Mouse (Mus musculus) CD8-positive naive resting alpha-beta T cell, adult 2 months (primary cell): ENCODE results near the gene Pcmt1.

Experiments used
- DNase-seq, 2 experiments: peaks; one replicate each; pipeline ENCODE4 v3.0.0; 2022; ENCODE audit warnings: low read depth in 2 of 2, low spot score in 2 of 2

Pcmt1 gene

DNA sequence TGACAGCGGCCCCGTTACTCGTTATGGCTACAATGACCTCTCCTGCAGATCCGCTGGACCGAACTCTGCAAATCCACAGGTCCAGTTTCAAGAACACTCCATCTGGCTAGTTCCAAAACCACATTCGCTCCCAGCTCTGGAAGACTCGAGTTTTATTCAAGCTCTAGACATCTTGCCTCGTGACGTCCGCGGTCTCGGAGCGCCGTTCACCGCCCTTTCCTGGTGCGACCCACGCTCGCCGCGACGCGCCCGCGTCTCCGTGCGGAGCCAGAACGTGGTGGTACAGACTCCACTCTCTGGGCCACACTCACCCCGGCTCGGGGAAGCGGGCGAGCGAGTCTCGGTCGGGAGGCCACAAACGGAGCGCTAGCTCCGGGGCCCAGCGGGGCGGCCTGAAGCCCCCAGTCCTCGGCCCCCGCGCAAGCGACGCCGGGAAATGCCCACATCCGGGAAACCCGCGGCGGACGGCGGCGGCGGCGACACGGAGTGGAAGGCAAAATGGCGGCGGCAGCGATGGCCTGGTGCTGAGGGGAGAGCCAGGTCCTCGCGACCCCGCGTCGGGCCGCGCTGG, at the start of gene Pcmt1, which contains the start of gene Lats1:
Pcmt1 (minus strand) TSS at position 406 of the 571 bp plus-strand sequence.
Lats1 (plus strand) TSS at position 484 of the 571 bp plus-strand sequence.
- peak; percentile 80 to 86 for DNase-seq

DNA sequence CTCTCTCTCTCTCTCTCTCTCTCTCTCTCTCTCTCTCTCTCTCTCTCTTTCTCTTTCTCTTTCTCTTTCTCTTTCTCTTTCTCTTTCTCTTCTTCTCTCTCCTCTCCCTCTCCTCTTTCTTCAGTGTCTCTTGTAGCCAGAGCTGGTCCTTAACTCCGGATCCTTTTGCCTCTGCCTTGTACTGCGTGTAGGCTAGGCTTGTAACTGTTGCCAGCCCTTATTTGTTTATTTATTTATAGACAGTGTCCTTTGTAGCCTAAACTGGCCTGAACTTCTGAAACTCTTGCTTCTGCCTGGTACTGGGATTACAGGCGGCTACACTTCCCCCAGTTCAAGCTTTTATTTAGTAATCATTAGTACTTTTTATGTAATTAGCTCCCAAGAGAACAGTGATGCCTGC, 46.1 kb upstream of the Pcmt1 start:
- DNase-seq = peak in 1 of 2 experiments; percentile 6

DNA sequence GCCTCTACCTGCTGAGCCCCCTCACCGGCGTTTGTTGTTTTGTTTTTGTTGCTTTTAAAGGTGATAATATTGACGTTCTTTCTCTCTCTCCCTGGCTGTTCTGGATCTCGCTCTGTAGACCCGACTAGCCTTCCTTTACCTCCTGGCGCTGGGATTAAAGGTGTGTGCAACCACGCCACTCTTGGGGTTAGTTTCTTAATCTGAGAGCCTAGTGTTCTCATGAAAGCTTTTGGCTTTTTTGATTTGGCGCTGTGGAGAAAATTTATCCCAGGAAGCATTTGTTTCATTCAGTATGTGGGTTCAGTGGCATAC, 45.5 kb upstream of the Pcmt1 start:
- no peak for DNase-seq

DNA sequence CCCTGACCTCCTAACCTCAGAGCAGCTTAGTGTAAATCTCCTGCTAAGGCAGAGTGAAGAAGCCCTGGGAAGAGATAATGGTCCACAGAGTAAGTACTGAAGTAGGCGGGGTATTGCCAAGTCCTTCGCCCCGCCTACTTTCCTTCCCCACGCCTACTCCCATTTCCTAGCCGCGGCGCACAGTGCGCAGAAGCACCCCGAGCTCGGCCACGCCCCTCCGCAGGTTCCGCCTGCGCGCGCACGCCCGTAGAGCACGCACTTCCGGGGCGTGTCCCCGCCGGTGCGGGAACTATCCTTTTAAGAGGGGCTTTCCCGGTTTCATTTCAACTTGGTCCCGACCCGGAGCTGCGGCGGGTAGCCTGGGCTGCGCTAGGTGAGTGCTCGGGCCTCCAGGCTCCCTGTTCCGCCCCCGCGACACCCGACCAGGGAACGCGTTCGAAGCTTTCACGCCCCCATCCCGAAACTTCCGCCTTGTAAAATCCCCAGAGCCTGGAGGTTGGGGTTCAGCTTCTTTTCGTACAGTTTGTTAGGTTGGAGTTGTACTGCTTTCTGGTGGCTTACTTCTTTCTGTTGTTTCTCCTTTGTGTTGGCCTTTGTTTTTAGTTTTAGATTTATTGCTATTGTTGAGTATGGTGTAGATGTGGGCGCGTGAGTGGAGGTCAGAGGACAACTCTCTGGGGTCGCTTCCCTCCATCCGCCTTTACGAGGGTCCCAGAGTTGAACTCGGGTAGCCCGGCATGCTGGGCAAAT, 45.0 kb upstream of the Pcmt1 start, which contains the start of gene Katna1:
Katna1 (plus strand) TSS at position 250 of the 750 bp plus-strand sequence.
- DNase-seq = peak; percentile 93 to 94

DNA sequence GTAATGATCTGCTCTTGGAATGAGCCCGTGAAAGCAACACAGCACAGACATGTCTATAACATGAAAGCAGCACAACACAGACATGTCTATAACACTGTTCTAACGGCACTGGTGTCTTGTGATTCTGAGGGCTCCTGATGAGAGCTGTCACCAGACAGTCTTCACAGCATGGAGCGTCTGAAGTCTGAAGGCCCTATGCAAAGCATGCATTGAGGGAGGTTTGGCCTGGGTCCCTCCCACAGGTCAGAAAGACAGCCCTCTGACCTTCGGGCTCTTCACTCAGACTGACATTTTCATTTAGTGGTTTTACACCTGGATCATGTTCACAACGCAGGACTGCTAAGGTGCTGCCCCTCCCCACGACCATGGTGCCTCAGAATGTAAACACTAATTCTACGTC, 34.1 kb upstream of the Pcmt1 start:
- DNase-seq = no peak

DNA sequence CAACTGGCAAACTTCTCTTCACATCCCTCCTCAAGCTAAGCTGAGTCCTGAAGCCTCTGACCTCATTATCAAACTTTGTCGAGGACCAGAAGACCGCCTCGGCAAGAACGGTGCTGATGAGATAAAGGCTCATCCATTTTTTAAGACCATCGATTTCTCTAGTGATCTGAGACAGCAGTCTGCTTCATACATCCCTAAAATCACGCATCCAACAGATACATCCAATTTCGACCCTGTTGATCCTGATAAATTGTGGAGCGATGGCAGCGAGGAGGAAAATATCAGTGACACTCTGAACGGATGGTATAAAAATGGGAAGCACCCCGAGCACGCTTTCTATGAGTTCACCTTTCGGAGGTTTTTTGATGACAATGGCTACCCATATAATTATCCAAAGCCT, 31.6 kb upstream of the Pcmt1 start:
- DNase-seq = no peak

DNA sequence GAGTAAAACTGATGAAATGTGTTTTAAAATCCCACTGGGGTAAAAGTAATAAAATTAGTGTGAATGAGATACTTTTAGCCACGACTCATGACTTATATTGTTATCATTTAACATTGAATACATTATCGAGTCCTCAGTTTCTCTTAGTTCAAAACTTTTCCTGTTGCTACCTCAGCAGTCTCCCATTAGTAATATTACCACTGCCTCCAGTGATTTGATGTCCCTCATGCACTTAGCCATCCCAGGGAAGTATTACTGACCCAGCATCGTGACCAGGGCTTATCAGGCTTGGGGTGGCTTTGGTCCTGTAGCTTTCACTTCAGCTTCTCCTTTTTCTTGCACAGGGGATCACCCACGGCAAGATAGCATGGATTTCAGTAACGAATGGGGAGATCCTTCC, 29.2 kb upstream of the Pcmt1 start:
- no peak for DNase-seq

DNA sequence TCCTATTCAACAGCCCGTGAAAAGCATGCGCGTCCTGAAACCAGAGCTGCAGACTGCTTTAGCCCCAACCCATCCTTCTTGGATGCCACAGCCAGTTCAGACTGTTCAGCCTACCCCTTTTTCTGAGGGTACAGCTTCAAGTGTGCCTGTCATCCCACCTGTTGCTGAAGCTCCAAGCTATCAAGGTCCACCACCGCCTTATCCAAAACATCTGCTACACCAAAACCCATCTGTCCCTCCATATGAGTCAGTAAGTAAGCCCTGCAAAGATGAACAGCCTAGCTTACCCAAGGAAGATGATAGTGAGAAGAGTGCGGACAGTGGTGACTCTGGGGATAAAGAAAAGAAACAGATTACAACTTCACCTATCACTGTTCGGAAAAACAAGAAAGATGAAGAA, 21.6 kb upstream of the Pcmt1 start:
- DNase-seq = no peak

DNA sequence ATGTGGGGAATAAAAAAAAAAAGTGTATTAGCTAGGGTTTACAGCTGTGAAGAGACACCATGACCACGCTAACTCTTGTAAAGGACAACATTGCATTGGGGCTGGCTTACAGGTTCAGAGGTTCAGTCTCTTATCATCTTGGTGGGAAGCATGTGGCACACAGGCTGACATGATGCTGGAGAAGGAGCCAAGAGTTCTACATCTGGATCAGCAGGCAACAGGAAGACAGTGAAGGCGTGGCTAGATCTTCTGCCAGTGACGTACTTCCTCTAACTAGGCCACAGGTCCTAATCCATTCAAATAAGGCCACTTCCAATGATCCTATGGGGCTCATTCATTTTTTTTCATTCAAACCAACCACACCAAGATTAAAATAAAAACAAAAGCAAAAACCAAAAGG, 19.2 kb upstream of the Pcmt1 start:
- no peak for DNase-seq

DNA sequence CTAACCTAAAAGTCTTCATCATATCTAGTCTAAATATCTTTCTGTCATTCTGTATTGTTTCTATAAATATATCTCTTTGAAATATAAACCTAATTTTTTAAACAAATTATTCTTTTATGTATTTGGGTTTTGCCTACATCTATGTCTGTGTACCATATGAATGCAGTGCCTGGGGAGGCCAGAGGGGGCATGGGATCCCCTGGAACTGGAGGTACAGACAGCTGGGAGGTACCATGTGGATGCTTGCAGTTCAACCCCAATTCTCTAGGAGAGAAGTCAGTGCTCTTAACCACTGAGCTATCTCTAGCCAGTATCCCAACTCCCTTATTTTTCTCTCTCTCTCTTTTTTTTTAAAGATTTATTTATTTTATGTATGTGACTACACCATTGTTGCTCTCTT, 14.3 kb upstream of the Pcmt1 start:
- peak; percentile 9 to 44 for DNase-seq

DNA sequence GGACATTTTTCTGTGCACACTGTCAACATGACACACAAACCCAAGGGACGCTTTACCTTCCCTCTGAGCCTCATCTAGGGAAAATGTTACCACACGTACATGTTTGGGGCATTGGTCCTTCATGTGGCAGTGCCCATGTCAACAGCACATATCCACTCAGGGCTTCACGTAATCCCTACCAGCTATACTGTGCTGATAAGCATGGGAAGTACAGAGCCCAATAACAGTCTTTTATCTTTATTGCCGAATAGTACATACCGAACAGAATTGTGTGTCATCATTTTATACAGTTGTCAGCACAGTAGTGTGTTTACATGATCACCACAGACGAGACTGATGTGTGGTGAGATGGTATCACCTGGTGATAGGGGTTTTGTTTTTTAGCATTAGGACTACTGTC, 6.0 kb upstream of the Pcmt1 start:
- DNase-seq = no peak

DNA sequence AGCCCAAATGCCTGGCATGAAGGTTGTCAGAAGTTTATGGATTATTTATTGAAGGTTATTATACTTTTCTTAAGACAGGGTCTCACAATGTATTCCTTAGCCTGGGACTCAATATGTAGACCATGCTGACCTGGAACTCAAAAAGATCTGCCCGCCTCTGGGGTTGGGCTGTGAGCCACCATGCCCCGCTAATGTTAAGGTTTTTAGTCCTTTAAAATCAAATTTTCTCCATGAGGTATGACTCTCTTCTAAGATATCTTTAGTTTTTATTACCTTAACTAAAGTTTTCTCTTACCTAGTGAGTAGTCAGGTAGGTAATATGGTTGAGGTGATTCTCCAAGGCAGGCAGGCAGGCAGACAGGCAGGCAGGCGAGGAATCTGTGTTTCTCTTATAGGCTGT, 1.3 kb upstream of the Pcmt1 start:
- DNase-seq = no peak

DNA sequence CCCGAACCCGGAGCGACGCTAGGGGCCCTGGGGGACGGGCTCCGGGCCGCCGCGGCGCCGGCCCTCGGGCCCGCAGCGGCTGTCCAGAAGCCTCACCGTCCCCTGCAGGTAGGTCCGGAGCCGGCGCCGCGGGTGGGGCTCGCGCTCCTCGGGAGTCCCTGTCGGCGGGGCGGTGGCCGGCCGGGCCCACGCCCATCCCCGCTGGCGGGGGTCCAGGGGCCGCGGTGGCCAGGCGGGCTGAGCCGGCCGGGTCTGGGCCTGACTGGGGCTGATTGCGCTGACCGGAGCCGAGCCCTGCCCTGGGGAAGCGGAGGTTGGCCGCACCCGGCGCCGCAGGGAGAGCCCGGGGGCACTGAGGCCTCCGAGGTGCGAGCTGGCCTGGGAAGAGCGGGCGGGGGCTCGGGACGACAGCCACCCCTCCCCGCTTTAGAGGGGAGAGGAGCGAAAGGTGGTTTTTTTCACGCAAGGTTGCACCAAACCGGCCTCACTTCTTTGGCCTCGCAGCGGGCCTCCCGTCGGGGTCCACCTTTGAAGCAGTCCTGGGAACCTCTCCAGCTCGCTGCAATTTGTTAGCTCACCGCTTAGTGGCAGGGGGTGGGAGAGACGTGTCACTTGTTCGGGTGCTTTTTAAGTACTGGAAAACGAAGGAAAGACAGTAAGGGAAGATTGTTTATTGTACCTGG, 548 bp upstream of the Pcmt1 start:
- peak; percentile 42 to 50 for DNase-seq

DNA sequence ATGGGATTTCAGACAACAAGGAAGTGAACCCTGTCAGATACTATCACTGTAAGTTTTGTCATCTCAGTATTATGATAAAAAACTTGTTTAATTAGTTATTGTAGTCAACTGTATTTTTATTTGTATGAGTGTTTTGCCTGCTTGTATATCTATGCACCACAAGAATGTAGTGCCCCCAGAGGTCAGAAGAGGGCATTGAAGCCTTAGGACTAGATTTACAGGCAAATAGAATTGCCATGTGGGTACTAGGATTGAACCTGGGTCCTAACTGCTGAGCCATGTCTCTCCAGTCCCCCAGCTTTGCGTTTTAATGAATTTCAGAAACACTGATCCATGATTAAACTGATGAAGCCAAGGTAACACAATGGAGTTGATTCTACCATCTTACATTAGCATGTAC, 7.3 kb downstream of the Pcmt1 start:
- DNase-seq = peak; percentile 6 to 38

DNA sequence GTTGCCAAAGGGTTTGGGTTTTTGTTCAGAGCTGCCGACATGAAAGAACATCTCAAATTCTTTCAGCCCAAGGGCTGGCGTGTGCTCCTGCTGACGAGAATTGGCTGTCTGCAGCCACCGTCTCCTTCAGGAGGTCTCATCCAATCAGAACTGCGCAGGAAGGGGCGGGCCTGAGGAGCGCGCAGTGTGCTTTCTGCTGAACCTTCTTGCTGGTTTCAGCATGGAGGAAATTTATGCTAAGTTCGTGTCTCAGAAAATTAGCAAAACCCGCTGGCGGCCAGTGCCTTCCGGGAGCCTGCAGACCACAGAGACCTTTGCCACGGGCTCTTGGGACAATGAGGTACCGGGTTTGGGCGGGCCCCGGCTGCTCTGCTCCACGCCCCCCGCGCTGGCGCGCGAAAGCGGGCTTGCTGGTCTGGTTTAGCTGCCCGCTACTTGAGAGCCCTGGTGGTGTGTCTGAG, 13.6 kb downstream of the Pcmt1 start, which contains the start of gene Nup43:
Nup43 (plus strand) TSS at position 162 of the 461 bp plus-strand sequence.
- peak; percentile 76 to 83 for DNase-seq

DNA sequence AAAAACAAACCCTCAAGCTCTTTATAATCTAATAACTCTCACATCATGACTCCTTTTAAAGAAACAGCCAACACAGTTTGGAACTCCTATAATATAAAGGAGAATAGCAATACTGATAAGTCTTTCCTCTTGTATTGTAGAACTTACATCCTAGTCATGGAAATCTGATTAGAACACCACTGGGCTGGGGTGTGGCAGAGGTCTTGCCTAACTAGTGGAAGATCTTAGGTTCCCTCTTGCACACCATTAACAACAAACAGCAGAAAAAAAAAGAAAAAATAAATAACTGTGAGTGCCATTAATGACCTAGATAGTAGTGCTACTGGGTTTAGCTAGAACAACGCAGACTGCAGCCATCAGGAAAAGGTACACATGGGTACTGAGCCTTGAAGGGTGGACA, 16.0 kb downstream of the Pcmt1 start:
- DNase-seq = no peak

DNA sequence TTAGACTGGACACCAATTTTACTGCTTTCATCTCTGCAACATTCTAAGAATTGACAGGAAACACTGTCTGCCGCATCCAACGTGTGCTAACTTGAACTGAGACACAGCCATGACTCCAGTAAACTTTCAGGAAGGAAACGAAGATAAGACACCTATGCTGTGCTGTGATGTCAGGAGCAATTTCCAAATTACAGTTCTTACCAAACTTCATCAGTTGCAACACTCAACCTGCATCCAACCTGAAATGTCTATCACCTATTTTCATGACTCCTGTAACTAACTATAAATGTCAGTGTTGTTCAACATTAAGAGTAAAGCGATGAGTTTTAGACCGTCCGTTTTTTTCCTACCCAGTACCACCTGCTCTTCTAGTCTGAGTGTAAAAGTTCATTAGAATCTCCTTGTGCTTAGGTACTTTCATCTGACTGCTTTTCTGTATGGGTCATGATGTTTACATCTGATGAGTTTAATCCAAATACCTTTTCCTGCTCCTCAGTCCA, 16.9 kb downstream of the Pcmt1 start:
- no peak for DNase-seq

DNA sequence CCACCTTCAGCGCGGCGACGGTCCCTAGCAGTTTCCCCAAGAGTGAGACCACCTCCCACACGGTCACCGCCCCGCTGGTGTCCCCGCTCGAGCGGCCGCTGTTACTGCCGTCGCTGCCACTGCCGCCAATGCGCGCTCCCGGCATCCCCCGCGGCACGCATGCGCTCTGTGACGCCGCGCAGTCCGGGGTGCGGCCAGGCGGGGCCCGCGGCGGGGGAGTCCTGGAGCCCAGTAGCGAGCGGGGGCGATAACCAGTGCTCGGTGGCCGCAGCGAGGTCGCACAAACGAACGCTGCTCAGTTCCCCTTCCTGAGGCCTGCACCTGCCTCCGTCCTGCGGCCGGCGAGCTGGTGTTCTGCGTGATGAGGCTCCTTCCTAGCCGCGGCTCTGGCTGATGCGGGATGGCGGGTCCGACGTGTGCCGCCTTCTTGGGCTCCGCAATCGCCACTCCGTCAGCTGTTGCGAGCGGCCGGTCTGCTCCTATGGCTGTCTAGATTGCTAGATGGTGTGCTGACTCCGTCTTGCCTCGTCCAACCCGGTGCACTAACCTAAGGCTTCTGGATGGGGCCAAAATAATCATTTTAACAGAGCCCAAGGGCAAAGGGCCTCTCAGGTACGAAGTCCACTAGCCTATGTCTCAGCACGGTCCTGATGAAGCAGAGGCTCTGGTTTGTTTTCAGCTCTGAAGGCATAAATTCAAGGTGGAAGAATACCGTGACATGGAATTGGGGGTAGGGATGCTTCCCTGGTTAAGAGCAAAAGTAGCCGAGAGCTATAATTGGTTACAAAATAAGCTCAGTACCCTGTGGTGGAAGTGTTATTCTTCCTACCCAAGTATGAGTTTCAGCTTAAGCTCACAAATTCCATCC, 17.5 kb downstream of the Pcmt1 start:
- peak; percentile 85 for DNase-seq

DNA sequence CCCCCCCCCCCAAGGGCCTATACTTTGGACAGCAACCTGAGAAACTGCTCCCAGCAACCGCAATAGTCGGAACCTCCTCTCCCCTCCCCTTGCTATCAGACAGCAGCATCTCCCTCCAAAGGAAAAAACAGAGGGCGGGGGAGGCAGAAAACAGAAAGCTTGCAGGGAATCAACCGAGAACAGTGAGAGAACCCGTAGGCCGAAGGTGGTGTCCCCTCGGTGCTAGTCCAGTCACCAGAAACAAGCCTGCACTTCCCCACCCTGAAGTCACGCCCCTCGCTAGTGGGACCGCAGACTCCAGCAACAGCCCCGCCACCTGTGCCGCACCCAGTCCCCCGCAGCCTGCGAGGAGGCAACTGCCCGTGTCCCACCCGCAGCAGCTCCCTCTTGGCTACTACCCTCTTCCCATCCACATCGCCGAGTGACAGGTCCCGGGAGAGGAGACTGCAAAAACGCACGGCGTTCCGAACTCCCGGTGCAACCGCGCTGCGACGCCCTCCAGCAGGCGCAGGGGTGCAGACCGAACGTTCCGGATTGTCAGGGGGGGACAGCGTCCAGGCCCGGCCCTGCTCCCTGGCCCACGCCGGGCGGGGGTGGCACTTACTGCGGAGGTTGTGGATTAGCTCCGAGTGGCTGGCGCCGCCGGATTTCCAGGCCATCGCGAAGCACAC, 18.3 kb downstream of the Pcmt1 start:
- no peak for DNase-seq

DNA sequence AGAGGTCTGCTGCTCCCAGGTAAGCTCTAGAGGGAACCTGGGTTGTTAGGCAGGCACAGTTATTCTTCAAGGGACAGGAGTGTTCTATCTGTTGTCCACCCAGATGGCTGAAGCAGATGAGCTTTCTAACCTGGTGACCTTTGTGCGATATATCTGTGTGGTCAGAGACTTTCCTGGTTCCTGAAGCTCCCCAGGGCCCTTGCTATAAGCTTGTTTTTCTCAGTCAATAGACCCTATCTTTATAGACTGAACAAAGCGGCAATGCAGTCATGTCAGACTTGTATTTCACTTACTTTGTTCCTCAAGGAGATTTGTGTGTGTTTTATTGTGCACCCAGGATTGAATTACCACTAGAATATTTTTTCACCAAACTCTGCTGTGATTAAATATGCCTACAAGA, 29.9 kb downstream of the Pcmt1 start:
- DNase-seq = no peak

DNA sequence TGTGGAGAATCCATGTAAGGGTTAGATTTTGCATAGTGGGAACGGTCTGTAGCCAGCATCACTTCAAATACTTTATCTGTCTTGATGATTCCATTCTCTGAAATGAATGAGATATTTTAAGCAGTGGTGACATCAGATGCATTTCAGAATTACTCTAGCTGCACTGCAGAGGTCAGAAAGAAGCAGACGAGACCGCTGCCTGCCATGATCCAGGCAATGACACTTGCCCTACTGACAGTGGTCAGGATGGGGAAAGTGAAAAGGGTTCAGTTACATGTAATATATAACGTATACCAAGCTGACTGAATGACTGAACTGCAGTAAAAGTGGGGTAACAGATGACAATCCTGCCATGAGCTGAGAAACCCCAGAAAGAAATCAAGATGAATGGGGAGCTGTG, 31.9 kb downstream of the Pcmt1 start:
- no peak for DNase-seq
